ENCODE assay signal across 8 mouse cellular contexts in the genomic region with DNA sequence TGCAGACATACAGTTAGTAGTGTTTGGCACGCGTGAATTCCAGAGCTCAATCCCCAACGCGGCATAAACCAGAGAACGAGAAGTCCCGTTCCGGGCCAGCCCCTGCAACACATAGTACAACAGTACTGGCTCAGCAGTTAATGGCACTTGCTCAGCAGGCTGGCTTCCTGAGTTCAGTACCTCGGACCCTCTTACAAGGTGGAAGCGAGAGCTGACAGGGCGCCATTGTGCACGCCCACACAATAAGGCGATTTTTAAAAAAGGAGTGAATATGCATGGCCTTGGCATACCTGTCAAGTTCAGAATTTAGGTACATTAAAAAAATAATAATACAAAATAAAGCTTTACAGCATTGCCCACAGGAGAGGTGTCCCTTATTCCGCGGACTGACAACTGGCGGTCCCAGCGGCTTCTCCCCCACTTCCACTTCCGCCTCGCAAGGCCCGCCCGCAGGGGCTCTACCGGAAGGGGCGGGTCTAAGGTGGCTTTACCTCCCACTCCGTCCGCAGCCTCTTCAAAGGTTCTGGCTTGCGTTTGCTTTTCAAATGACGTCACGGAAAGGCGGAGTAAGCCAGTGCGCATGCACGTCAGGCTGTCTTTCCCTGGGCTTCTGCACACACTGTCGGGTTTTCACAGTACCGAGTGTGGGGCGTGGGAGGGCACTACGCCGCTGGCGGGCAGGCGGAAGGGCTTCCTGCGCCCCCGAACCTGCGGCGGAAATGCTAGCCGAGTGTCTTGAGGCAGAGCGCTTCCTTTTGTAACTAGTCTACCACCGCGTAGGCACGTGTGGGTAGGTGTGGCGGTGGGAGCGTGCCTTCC. TPM values are rescaled to one million over a fixed set of nuclear protein-coding genes. Genes with fewer than 3 reads are reported as not detected.
DNase-seq lines count a peak whose midpoint lies in the region; ATAC-seq lines count a peak whose summit lies in the region.

No protein-coding gene starts in this region.

- peak; percentile 98 for DNase-seq in B cell, adult 2 months
- peak; percentile 100 for DNase-seq in brain, adult 2 months (ENCODE audit: low read depth, low spot score)
- DNase-seq in heart, embryonic 10.5 days (ENCODE audit: low spot score), result peak; percentile 99
- DNase-seq in liver, result peak; percentile 96
- DNase-seq in spleen, postnatal 4 days (ENCODE audit: low spot score in 2 of 2), result peak; percentile 94 to 95

- H3K27me3 ChIP-seq in heart, embryonic 10.5 days (ENCODE audit: insufficient read depth, poor library complexity, severe bottlenecking), result no peaks in the 10 kb centered on the region
- no peaks in the 10 kb centered on the region for H3K27me3 ChIP-seq in kidney, embryonic 15.5 days

- peaks cover 34% of the 10 kb centered on the region for H3K4me1 ChIP-seq in heart, embryonic 10.5 days
- H3K4me1 ChIP-seq in kidney, embryonic 15.5 days, result peaks cover 28% of the 10 kb centered on the region

- peak overlapping the region; percentile 95 for H3K27ac ChIP-seq in heart, embryonic 10.5 days
- peak overlapping the region; percentile 82 for H3K27ac ChIP-seq in kidney, embryonic 15.5 days

- H3K4me2 ChIP-seq in kidney, embryonic 15.5 days, result peak overlapping the region; percentile 71

- peak overlapping the region; percentile 81 for H3K4me3 ChIP-seq in heart, embryonic 10.5 days
- peak overlapping the region; percentile 62 for H3K4me3 ChIP-seq in kidney, embryonic 15.5 days (replicated peaks)

- no peaks in the 10 kb centered on the region for H3K9me3 ChIP-seq in heart, embryonic 10.5 days
- H3K9me3 ChIP-seq in kidney, embryonic 15.5 days (replicated peaks), result no peaks in the 10 kb centered on the region

- peak overlapping the region; percentile 65 for H3K9ac ChIP-seq in kidney, embryonic 15.5 days

- under 1% methylated on average over 48 of the region's 48 CpGs for WGBS in heart, embryonic 10.5 days
- under 1% methylated on average over 48 of the region's 48 CpGs for WGBS in kidney, embryonic 15.5 days

- H3K36me3 ChIP-seq in heart, embryonic 10.5 days, result no peaks in the 10 kb centered on the region
- H3K36me3 ChIP-seq in kidney, embryonic 15.5 days, result 0 out of 2 replicates have a peak, but pooled peaks cover 7% of the 10 kb centered on the region

- peak; percentile 97 for ATAC-seq in erythroblast, adult 5-6 weeks (replicated peaks; ENCODE audit: low FRiP score, poor library complexity, severe bottlenecking)
- peak; percentile 100 for ATAC-seq in kidney, embryonic 15.5 days (replicated peaks; ENCODE audit: low FRiP score)
- peak; percentile 93 for ATAC-seq in monocyte, adult 5-6 weeks (replicated peaks; ENCODE audit: insufficient number of reproducible peaks, low FRiP score, low TSS enrichment, poor library complexity, severe bottlenecking)

RNA-seq across cellular contexts. Expression of gene A130010J15Rik, which starts 5.4 kb away (rescaled TPM):
- total RNA-seq in erythroblast, adult 5-6 weeks (2015; ENCODE audit: low replicate concordance), result 2.9 and 5.0 TPM in 2 replicates
- total RNA-seq in erythroblast, adult 5-6 weeks (2017; ENCODE audit: low replicate concordance), result 1.3 and 1.4 TPM in 2 replicates
- polyA plus RNA-seq in heart, embryonic 10.5 days (2016; fragmentation: Nextera tagmentation; extraction: Ambion mirVana), result 15.3 and 16.5 TPM in 2 replicates
- 14.2 and 16.3 TPM in 2 replicates for polyA plus RNA-seq in kidney, embryonic 15.5 days (2015; fragmentation: Nextera tagmentation; extraction: Ambion mirVana)
- total RNA-seq in monocyte, adult 5-6 weeks (2017), result 6.1 to 15.4 TPM (median 10.2 TPM) in 3 replicates

RNA-seq across cellular contexts. Expression of gene Irf6, which starts 20.3 kb away (rescaled TPM):
- total RNA-seq in erythroblast, adult 5-6 weeks (2015; ENCODE audit: low replicate concordance), result not detected in 2 replicates
- total RNA-seq in erythroblast, adult 5-6 weeks (2017; ENCODE audit: low replicate concordance), result 0.42 TPM in 1 of 2 replicates, not detected in the other
- 3.1 and 4.7 TPM in 2 replicates for polyA plus RNA-seq in heart, embryonic 10.5 days (2016; fragmentation: Nextera tagmentation; extraction: Ambion mirVana)
- polyA plus RNA-seq in kidney, embryonic 15.5 days (2015; fragmentation: Nextera tagmentation; extraction: Ambion mirVana), result 13.3 and 14.0 TPM in 2 replicates
- total RNA-seq in monocyte, adult 5-6 weeks (2017), result 0.29 TPM in 1 of 3 replicates, not detected in the others

RNA-seq across cellular contexts. Expression of gene Traf3ip3, which starts 28.3 kb away (rescaled TPM):
- 11.9 and 23.1 TPM in 2 replicates for total RNA-seq in erythroblast, adult 5-6 weeks (2015; ENCODE audit: low replicate concordance)
- 18.1 and 40.7 TPM in 2 replicates for total RNA-seq in erythroblast, adult 5-6 weeks (2017; ENCODE audit: low replicate concordance)
- polyA plus RNA-seq in heart, embryonic 10.5 days (2016; fragmentation: Nextera tagmentation; extraction: Ambion mirVana), result 1.6 and 1.9 TPM in 2 replicates
- 3.5 and 4.3 TPM in 2 replicates for polyA plus RNA-seq in kidney, embryonic 15.5 days (2015; fragmentation: Nextera tagmentation; extraction: Ambion mirVana)
- total RNA-seq in monocyte, adult 5-6 weeks (2017), result 198 to 292 TPM (median 228 TPM) in 3 replicates

RNA-seq across cellular contexts. Expression of gene Lamb3, which starts 34.3 kb away (rescaled TPM):
- 0.58 and 11.1 TPM in 2 replicates for total RNA-seq in erythroblast, adult 5-6 weeks (2015; ENCODE audit: low replicate concordance)
- 1.8 and 4.1 TPM in 2 replicates for total RNA-seq in erythroblast, adult 5-6 weeks (2017; ENCODE audit: low replicate concordance)
- polyA plus RNA-seq in heart, embryonic 10.5 days (2016; fragmentation: Nextera tagmentation; extraction: Ambion mirVana), result 1.7 and 2.4 TPM in 2 replicates
- 1.2 and 1.6 TPM in 2 replicates for polyA plus RNA-seq in kidney, embryonic 15.5 days (2015; fragmentation: Nextera tagmentation; extraction: Ambion mirVana)
- total RNA-seq in monocyte, adult 5-6 weeks (2017), result 2.9 to 28.1 TPM (median 5.6 TPM) in 3 replicates

RNA-seq across cellular contexts. Expression of gene Diexf, which starts 43.1 kb away (rescaled TPM):
- total RNA-seq in erythroblast, adult 5-6 weeks (2015; ENCODE audit: low replicate concordance), result 1.9 and 12.7 TPM in 2 replicates
- 2.7 and 2.8 TPM in 2 replicates for total RNA-seq in erythroblast, adult 5-6 weeks (2017; ENCODE audit: low replicate concordance)
- polyA plus RNA-seq in heart, embryonic 10.5 days (2016; fragmentation: Nextera tagmentation; extraction: Ambion mirVana), result 5.2 and 8.7 TPM in 2 replicates
- polyA plus RNA-seq in kidney, embryonic 15.5 days (2015; fragmentation: Nextera tagmentation; extraction: Ambion mirVana), result 9.2 and 9.9 TPM in 2 replicates
- total RNA-seq in monocyte, adult 5-6 weeks (2017), result 19.6 to 30.8 TPM (median 24.0 TPM) in 3 replicates

Comparison
In these comparisons a context has a peak if more than half of its experiments do, and no peak if none do; other contexts are left out.
1. Peak in every context shown above with its lines: DNase-seq, ATAC-seq, H3K4me3 ChIP-seq and H3K27ac ChIP-seq.